Mouse (Mus musculus) embryonic facial prominence, embryonic 13.5 days (tissue): ENCODE data around the gene Vps52. TPM values are rescaled to one million over a fixed set of nuclear protein-coding genes. Genes with fewer than 3 reads are reported as not detected.
"Not testable (repeated sequence)": the region's sequence is repeated elsewhere in the genome, so short reads cannot be mapped to it uniquely, and the experiment has no call there.

ENCODE experiments used
- ATAC-seq: fragments of 200-750 bp; cut with Nextera tagmentation; 2 replicates; pipeline ENCODE4 v1.8.0; 2017; ENCODE audit warnings: low read depth; ENCODE audit not compliant: insufficient number of reproducible peaks, insufficient read depth, low FRiP score, low TSS enrichment
- H3K27ac ChIP-seq: fragments of 300-500 bp; sonication (generic); 2 replicates; pipeline ENCODE4 v1.5.1; 2015; ENCODE audit warnings: moderate library complexity, mild to moderate bottlenecking, inconsistent platforms
- H3K27me3 ChIP-seq: fragments of 300-500 bp; sonication (generic); 2 replicates; pipeline ENCODE4 v1.6.1; 2015; ENCODE audit warnings: mild to moderate bottlenecking, inconsistent platforms
- H3K36me3 ChIP-seq: fragments of 300-500 bp; sonication (generic); 2 replicates; pipeline ENCODE4 v1.6.1; 2015; ENCODE audit warnings: mild to moderate bottlenecking, inconsistent platforms
- H3K4me1 ChIP-seq: fragments of 300-500 bp; sonication (generic); 2 replicates; pipeline ENCODE4 v1.6.1; 2015; ENCODE audit warnings: inconsistent platforms
- H3K4me2 ChIP-seq: fragments of 300-500 bp; sonication (generic); 2 replicates; pipeline ENCODE4 v1.6.1; 2015; ENCODE audit warnings: moderate library complexity, mild to moderate bottlenecking, inconsistent platforms
- H3K4me3 ChIP-seq: fragments of 300-500 bp; sonication (generic); 2 replicates; pipeline ENCODE4 v1.5.1; 2015; ENCODE audit warnings: mild to moderate bottlenecking, inconsistent platforms
- H3K9ac ChIP-seq: fragments of 300-500 bp; sonication (generic); 2 replicates; pipeline ENCODE4 v1.6.1; 2015; ENCODE audit warnings: mild to moderate bottlenecking, inconsistent platforms
- H3K9me3 ChIP-seq: fragments of 300-500 bp; sonication (generic); 2 replicates; pipeline ENCODE4 v1.6.1; 2016; ENCODE audit warnings: inconsistent platforms
- WGBS: fragments of 180-500 bp; shearing (Covaris S2); methylation state at CpG from one replicate; pipeline ENCODE4 v1.1.7; 2015; ENCODE audit warnings: mixed read lengths; 5-methylcytosine and 5-hydroxymethylcytosine counted together
- polyA plus RNA-seq: library from polyadenylated mRNA; unstranded; fragments of >200 nt; fragmentation: Nextera tagmentation; extraction: Ambion mirVana; gene quantifications from 2 replicates; pipeline ENCODE4 v1.2.1, GENCODE M21; 2015

The Vps52 gene
- polyA plus RNA-seq, 1 experiment from 2014 or later = 49.6 TPM

- H3K27ac ChIP-seq = no peak overlapping the region
- H3K4me2 ChIP-seq = peak overlapping the region; percentile 58
- peaks cover 65% of the 10 kb centered on the region for H3K27me3 ChIP-seq
- H3K4me3 ChIP-seq = peak overlapping the region; percentile 42
- ATAC-seq = no peak
- no peaks in the 10 kb centered on the region for H3K36me3 ChIP-seq
- H3K4me1 ChIP-seq = peaks cover 22% of the 10 kb centered on the region
- H3K9ac ChIP-seq = peak overlapping the region; percentile 62
- H3K9me3 ChIP-seq = no peaks in the 10 kb centered on the region
- 1% methylated on average over 17 of the region's 17 CpGs for WGBS
Observed at GRCm38 (mm10) chr17:33978631-33979031, 23.0 kb downstream of the Vps52 start.

DNA sequence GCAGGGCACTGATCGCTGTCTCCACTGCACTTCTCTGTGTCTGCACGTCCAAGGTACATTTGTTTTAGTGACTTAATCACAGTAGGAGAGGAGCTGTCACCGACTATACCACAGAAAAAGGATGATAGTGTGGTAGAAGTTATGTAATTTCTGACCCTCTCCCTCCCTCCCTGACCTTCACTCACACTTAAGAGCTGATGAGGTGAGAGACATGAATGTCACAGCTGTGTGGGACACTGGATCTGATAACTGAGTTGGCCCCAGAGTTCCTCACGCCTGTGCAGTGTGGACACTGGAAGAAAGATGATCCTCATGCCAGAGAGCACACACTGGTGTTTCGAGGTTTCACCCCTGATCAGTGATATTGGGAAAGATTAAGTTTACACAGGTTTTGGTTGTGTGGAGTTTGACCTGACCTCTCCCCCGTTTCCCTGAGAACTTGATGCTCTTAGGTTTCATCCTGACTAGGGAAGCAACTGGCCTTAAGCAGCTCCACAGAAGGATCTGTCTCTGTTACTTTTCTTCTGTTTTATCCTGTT lies 24.0 kb downstream of the Vps52 start:
- no peak overlapping the region for H3K4me3 ChIP-seq
- H3K9me3 ChIP-seq = no peaks in the 10 kb centered on the region
- no peak overlapping the region for H3K27ac ChIP-seq
- H3K4me2 ChIP-seq = no peak overlapping the region
- H3K27me3 ChIP-seq = peaks cover 58% of the 10 kb centered on the region
- H3K36me3 ChIP-seq = no peaks in the 10 kb centered on the region
- H3K4me1 ChIP-seq = peaks cover 22% of the 10 kb centered on the region
- 75% methylated on average over 6 of the region's 6 CpGs for WGBS
- no peak for ATAC-seq
- no peak overlapping the region for H3K9ac ChIP-seq

- H3K9ac ChIP-seq = no peak overlapping the region
- no peaks in the 10 kb centered on the region for H3K36me3 ChIP-seq
- ATAC-seq = no peak
- no peaks in the 10 kb centered on the region for H3K9me3 ChIP-seq
- no peak overlapping the region for H3K4me3 ChIP-seq
- peak overlapping the region; percentile 72; the same call in 1 of the 2 replicates for H3K27ac ChIP-seq
- peaks cover 51% of the 10 kb centered on the region for H3K27me3 ChIP-seq
- peaks cover 22% of the 10 kb centered on the region for H3K4me1 ChIP-seq
- WGBS = 75% methylated on average over 19 of the region's 19 CpGs
- H3K4me2 ChIP-seq = peak overlapping the region; percentile 66
Observed at GRCm38 (mm10) chr17:33980181-33981035, 24.8 kb downstream of the Vps52 start.

DNA sequence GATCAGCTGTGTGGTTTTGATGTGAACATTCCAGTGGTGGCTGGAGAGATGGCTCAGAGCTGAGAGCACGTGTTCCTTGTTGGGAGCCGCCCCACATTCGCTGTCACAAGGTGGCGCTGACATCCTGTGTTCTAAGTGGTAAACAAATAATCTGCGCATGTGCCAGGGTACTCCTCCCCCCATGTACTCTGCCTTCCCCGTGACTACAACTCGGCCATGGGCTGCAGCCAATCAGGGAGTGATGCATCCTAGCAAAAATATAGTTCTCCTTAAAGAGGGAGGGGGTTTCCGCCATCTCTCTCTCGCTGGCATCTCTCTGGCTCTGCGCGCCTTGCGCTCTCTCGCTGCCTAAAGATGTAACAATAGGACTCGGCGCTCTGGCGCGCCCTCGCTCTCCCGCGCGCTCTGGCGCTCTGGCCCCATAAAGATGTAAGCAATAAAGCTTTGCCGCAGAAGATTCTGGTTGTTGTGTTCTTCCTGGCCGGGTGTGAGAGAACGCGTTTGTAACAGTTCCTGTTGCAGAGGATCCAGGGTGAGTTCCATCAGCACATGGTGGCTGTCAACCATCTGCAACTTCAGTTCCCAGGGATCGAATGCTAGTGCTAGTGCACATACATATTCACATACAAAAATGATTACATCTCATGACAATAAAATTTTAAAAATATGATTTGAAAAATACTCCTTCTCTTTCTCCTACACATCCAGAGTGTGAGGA lies 25.7 kb downstream of the Vps52 start:
- peak overlapping the region; percentile 66 for H3K4me2 ChIP-seq
- peaks cover 43% of the 10 kb centered on the region for H3K27me3 ChIP-seq
- not testable (repeated sequence) for H3K9me3 ChIP-seq, H3K36me3 ChIP-seq
- H3K27ac ChIP-seq = peak overlapping the region; percentile 92
- ATAC-seq = peak; percentile 90
- H3K4me3 ChIP-seq = peak overlapping the region; percentile 55
- peak overlapping the region; percentile 75 for H3K9ac ChIP-seq
- H3K4me1 ChIP-seq = peaks cover 22% of the 10 kb centered on the region
- 1% methylated on average over 27 of the region's 27 CpGs for WGBS

- H3K27ac ChIP-seq, H3K9ac ChIP-seq, ATAC-seq, H3K36me3 ChIP-seq, H3K9me3 ChIP-seq: not testable (repeated sequence)
- H3K27me3 ChIP-seq = peaks cover 40% of the 10 kb centered on the region
- peak overlapping the region; percentile 55 for H3K4me3 ChIP-seq
- WGBS = 10% methylated on average over 8 of the region's 8 CpGs
- H3K4me2 ChIP-seq = peak overlapping the region; percentile 66
- H3K4me1 ChIP-seq = peaks cover 22% of the 10 kb centered on the region
Observed at GRCm38 (mm10) chr17:33982136-33982535, 26.5 kb downstream of the Vps52 start.

DNA sequence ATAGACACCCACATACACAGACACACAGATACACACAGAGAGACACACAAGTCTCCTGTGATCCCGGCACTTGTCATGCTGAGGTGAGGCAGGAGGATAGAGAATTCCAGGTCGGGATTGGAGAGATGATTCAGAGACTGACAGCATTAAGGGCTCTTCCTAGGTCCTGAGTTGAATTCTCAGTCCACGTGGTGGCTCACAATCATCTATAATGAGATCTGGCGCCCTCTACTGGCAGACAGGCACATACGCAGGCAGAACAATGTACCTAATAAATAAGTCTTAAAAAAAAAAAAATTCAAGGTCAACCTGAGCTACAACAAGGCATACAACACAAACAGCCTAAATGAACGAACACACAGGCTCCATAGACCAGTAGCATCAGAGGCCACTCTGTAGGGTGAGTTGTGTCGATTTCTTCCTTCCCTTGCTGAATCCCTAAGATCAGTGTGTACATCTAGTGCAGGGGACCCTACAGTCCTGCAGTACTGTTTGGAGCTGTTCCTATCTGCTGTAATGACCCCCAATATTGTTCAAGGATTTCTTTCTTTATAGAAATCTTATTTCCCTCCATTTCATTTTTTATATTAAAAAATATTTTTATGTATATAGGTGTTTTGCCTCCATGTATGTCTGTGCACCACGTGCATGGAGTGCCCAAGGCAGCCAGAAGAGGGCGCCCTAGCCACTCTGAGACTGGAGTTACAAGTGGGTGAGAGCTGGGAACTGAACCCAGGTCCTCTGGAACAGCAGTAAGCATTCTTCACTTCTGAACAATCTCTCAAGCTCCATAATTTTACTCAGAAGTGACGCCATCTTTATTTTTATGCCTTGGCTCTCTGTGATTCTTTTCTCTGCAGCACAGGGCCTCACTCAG lies 36.4 kb downstream of the Vps52 start:
- Histone ChIP-seq H3K27ac (no peak overlapping the region), H3K9ac (no peak overlapping the region), H3K4me3 (no peak overlapping the region), H3K36me3 (no peaks in the 10 kb centered on the region), H3K4me1 (no peaks in the 10 kb centered on the region), H3K9me3 (no peaks in the 10 kb centered on the region), H3K4me2 (no peak overlapping the region), H3K27me3 (peaks cover 22% of the 10 kb centered on the region)
- ATAC-seq = no peak
- 31% methylated on average over 10 of the region's 10 CpGs for WGBS

GRCm38 (mm10) chr17:33994959-33995358 lies 39.3 kb downstream of the Vps52 start:
- H3K9ac ChIP-seq = no peak overlapping the region
- peaks cover 6% of the 10 kb centered on the region; the same call in 1 of the 2 replicates for H3K4me1 ChIP-seq
- no peak for ATAC-seq
- H3K9me3 ChIP-seq = no peaks in the 10 kb centered on the region
- H3K27me3 ChIP-seq = peaks cover 41% of the 10 kb centered on the region
- no peak overlapping the region for H3K4me2 ChIP-seq
- 88% methylated on average over 8 of the region's 8 CpGs for WGBS
- H3K27ac ChIP-seq = no peak overlapping the region
- no peaks in the 10 kb centered on the region for H3K36me3 ChIP-seq
- no peak overlapping the region for H3K4me3 ChIP-seq

GRCm38 (mm10) chr17:33995651-33996050 lies 40.0 kb downstream of the Vps52 start:
- H3K9ac ChIP-seq = no peak overlapping the region
- no peak overlapping the region for H3K27ac ChIP-seq
- H3K4me1 ChIP-seq = peaks cover 11% of the 10 kb centered on the region; the same call in 1 of the 2 replicates
- WGBS = 64% methylated on average over 3 of the region's 3 CpGs
- no peak overlapping the region for H3K4me2 ChIP-seq
- H3K27me3 ChIP-seq = peaks cover 48% of the 10 kb centered on the region
- no peak overlapping the region for H3K4me3 ChIP-seq
- no peaks in the 10 kb centered on the region for H3K36me3 ChIP-seq
- ATAC-seq = no peak
- no peaks in the 10 kb centered on the region for H3K9me3 ChIP-seq

DNA sequence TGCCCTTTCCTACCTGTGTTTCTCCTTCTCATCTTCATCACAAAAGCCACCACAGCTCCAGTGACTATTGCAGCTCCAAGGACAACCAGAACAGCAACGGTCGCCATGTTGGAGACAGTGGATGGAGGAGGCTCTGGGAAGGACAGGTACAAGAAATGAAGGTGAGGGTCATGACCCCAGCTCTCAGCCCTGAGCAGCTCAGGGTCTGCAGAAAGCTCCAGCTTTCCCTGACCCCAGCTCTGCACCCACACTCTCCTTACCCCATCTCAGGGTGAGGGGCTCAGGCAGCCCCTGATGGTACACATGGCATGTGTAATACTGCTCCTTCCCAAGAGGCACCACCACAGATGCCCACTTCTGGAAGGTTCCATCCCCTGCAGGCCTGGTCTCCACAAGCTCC lies 41.4 kb downstream of the Vps52 start:
- not testable (repeated sequence) for H3K36me3 ChIP-seq, H3K4me3 ChIP-seq, H3K9ac ChIP-seq, ATAC-seq, H3K27ac ChIP-seq, H3K4me2 ChIP-seq, H3K9me3 ChIP-seq
- WGBS = 79% methylated on average over 2 of the region's 2 CpGs
- peaks cover 11% of the 10 kb centered on the region; the same call in 1 of the 2 replicates for H3K4me1 ChIP-seq
- H3K27me3 ChIP-seq = peaks cover 62% of the 10 kb centered on the region

GRCm38 (mm10) chr17:33998697-33999096 lies 43.1 kb downstream of the Vps52 start:
- WGBS = 45% methylated on average over 5 of the region's 5 CpGs
- not testable (repeated sequence) for H3K9ac ChIP-seq, H3K36me3 ChIP-seq, H3K4me3 ChIP-seq, H3K27ac ChIP-seq, ATAC-seq, H3K4me2 ChIP-seq, H3K9me3 ChIP-seq
- peaks cover 11% of the 10 kb centered on the region; the same call in 1 of the 2 replicates for H3K4me1 ChIP-seq
- peaks cover 64% of the 10 kb centered on the region for H3K27me3 ChIP-seq
